Mouse (Mus musculus) forebrain, embryonic 14.5 days (tissue): ENCODE data around the gene Tmem255b. TPM values are rescaled to one million over a fixed set of nuclear protein-coding genes. Genes with fewer than 3 reads are reported as not detected.

Experiments used
- ATAC-seq: fragments of 200-750 bp; cut with Nextera tagmentation; 2 replicates; pipeline ENCODE4 v1.8.0; 2017; ENCODE audit warnings: mild to moderate bottlenecking, moderate library complexity
- DNase-seq: peaks from one replicate; pipeline ENCODE4 v3.0.0-alpha.2; 2015; ENCODE audit warnings: low spot score
- H3K27ac ChIP-seq: fragments of 300-500 bp; sonication (generic); 2 replicates; pipeline ENCODE4 v1.5.1; 2014; ENCODE audit warnings: low read depth, mild to moderate bottlenecking, control low read depth, low read length, moderate library complexity
- H3K27me3 ChIP-seq: fragments of 300-500 bp; sonication (generic); replicated peaks from 2 replicates; pipeline ENCODE4 v1.6.1; 2014; ENCODE audit warnings: low read length, control low read depth, mixed read lengths; ENCODE audit not compliant: control insufficient read depth, insufficient read depth
- H3K36me3 ChIP-seq: fragments of 300-500 bp; sonication (generic); 2 replicates; pipeline ENCODE4 v1.6.1; 2014; ENCODE audit warnings: low read length, control low read depth; ENCODE audit not compliant: control insufficient read depth, insufficient read depth
- H3K4me1 ChIP-seq: fragments of 300-500 bp; sonication (generic); 2 replicates; pipeline ENCODE4 v1.6.1; 2014; ENCODE audit warnings: antibody characterized with exemption, low read length, control low read depth; ENCODE audit not compliant: control insufficient read depth, insufficient read depth
- H3K4me2 ChIP-seq: fragments of 300-500 bp; sonication (generic); 2 replicates; pipeline ENCODE4 v1.6.1; 2014; ENCODE audit warnings: mild to moderate bottlenecking, control low read depth, low read length
- H3K4me3 ChIP-seq: fragments of 300-500 bp; sonication (generic); 2 replicates; pipeline ENCODE4 v1.5.1; 2014; ENCODE audit warnings: low read depth, low read length, control low read depth
- H3K9ac ChIP-seq: fragments of 300-500 bp; sonication (generic); 2 replicates; pipeline ENCODE4 v1.6.1; 2014; ENCODE audit warnings: mild to moderate bottlenecking, low read length, control low read depth, moderate library complexity
- H3K9me3 ChIP-seq: fragments of 300-500 bp; sonication (generic); replicated peaks from 2 replicates; pipeline ENCODE4 v1.6.1; 2016; ENCODE audit warnings: low read length, control low read depth, mixed read lengths; ENCODE audit not compliant: control insufficient read depth
- WGBS: fragments of 180-500 bp; shearing (Covaris S2); extraction: QIAGEN DNeasy Blood & Tissue Kit; methylation state at CpG from one replicate; pipeline ENCODE4 v1.1.7; 2014; 5-methylcytosine and 5-hydroxymethylcytosine counted together
- polyA plus RNA-seq: library from polyadenylated mRNA; unstranded; fragments of >200 nt; fragmentation: Nextera tagmentation; extraction: Ambion mirVana; gene quantifications from 2 replicates; pipeline ENCODE4 v1.2.1, GENCODE M21; 2014

Tmem255b gene
- polyA plus RNA-seq, 1 experiment from 2014 or later, result not detected

GRCm38 (mm10) chr8:13472284-13472683 is 37.3 kb downstream of the Tmem255b start:
- 85% methylated on average over 7 of the region's 7 CpGs for WGBS

GRCm38 (mm10) chr8:13475892-13476291 is 40.9 kb downstream of the Tmem255b start:
- DNase-seq, result no peak
- no peaks in the 10 kb centered on the region for H3K9me3 ChIP-seq
- no peak overlapping the region for H3K4me3 ChIP-seq
- no peak overlapping the region for H3K27ac ChIP-seq
- no peak overlapping the region for H3K4me2 ChIP-seq
- no peak overlapping the region for H3K9ac ChIP-seq
- no peaks in the 10 kb centered on the region for H3K36me3 ChIP-seq
- H3K27me3 ChIP-seq, result no peaks in the 10 kb centered on the region
- WGBS, result 57% methylated on average over 9 of the region's 9 CpGs
- H3K4me1 ChIP-seq, result no peaks in the 10 kb centered on the region
- no peak for ATAC-seq

More at GRCm38 (mm10) chr8:13472284-13472683, 37.3 kb downstream of the Tmem255b start:
- no peak overlapping the region for H3K4me3 ChIP-seq
- H3K36me3 ChIP-seq, result no peaks in the 10 kb centered on the region
- H3K27ac ChIP-seq, result no peak overlapping the region
- no peak overlapping the region for H3K9ac ChIP-seq
- DNase-seq (no peak), ATAC-seq (no peak)
- no peaks in the 10 kb centered on the region for H3K27me3 ChIP-seq
- H3K4me1 ChIP-seq, result no peaks in the 10 kb centered on the region
- H3K4me2 ChIP-seq, result no peak overlapping the region
- H3K9me3 ChIP-seq, result no peaks in the 10 kb centered on the region

GRCm38 (mm10) chr8:13481089-13481554 is 46.1 kb downstream of the Tmem255b start:
- DNase-seq (no peak), ATAC-seq (no peak)
- Histone ChIP-seq H3K9me3 (no peaks in the 10 kb centered on the region), H3K4me1 (no peaks in the 10 kb centered on the region), H3K36me3 (no peaks in the 10 kb centered on the region), H3K27me3 (no peaks in the 10 kb centered on the region), H3K9ac (no peak overlapping the region), H3K27ac (no peak overlapping the region), H3K4me2 (no peak overlapping the region), H3K4me3 (no peak overlapping the region)
- WGBS, result 83% methylated on average over 7 of the region's 7 CpGs

GRCm38 (mm10) chr8:13481596-13481995 is 46.6 kb downstream of the Tmem255b start:
- no peaks in the 10 kb centered on the region for H3K9me3 ChIP-seq
- H3K9ac ChIP-seq, result no peak overlapping the region
- DNase-seq (no peak), ATAC-seq (no peak)
- no peaks in the 10 kb centered on the region for H3K36me3 ChIP-seq
- no peaks in the 10 kb centered on the region for H3K27me3 ChIP-seq
- WGBS, result 92% methylated on average over 3 of the region's 3 CpGs
- H3K4me2 ChIP-seq, result no peak overlapping the region
- H3K4me1 ChIP-seq, result no peaks in the 10 kb centered on the region
- H3K4me3 ChIP-seq, result no peak overlapping the region
- no peak overlapping the region for H3K27ac ChIP-seq

GRCm38 (mm10) chr8:13482101-13482801 is 47.3 kb downstream of the Tmem255b start:
- H3K27ac ChIP-seq, result no peak overlapping the region
- no peak overlapping the region for H3K9ac ChIP-seq
- ATAC-seq (no peak), DNase-seq (no peak)
- no peak overlapping the region for H3K4me2 ChIP-seq
- no peaks in the 10 kb centered on the region for H3K36me3 ChIP-seq
- H3K4me1 ChIP-seq, result no peaks in the 10 kb centered on the region
- no peaks in the 10 kb centered on the region for H3K27me3 ChIP-seq
- no peaks in the 10 kb centered on the region for H3K9me3 ChIP-seq
- no peak overlapping the region for H3K4me3 ChIP-seq
- 79% methylated on average over 2 of the region's 2 CpGs for WGBS

GRCm38 (mm10) chr8:13483191-13483590 is 48.2 kb downstream of the Tmem255b start:
- Histone ChIP-seq H3K9me3 (no peaks in the 10 kb centered on the region), H3K4me2 (no peak overlapping the region), H3K27ac (no peak overlapping the region), H3K36me3 (no peaks in the 10 kb centered on the region), H3K9ac (no peak overlapping the region), H3K4me1 (no peaks in the 10 kb centered on the region), H3K27me3 (no peaks in the 10 kb centered on the region), H3K4me3 (no peak overlapping the region)
- 88% methylated on average over 5 of the region's 5 CpGs for WGBS
- DNase-seq (no peak), ATAC-seq (no peak)

GRCm38 (mm10) chr8:13489351-13489750 is 54.4 kb downstream of the Tmem255b start:
- peaks cover 9% of the 10 kb centered on the region for H3K4me1 ChIP-seq
- ATAC-seq (no peak), DNase-seq (no peak)
- no peak overlapping the region for H3K9ac ChIP-seq
- H3K36me3 ChIP-seq, result no peaks in the 10 kb centered on the region
- H3K4me3 ChIP-seq, result no peak overlapping the region
- no peak overlapping the region for H3K4me2 ChIP-seq
- H3K9me3 ChIP-seq, result no peaks in the 10 kb centered on the region
- no peak overlapping the region for H3K27ac ChIP-seq
- 80% methylated on average over 3 of the region's 3 CpGs for WGBS
- peaks cover 18% of the 10 kb centered on the region for H3K27me3 ChIP-seq

- Histone ChIP-seq H3K9me3 (no peaks in the 10 kb centered on the region), H3K27ac (no peak overlapping the region), H3K27me3 (peaks cover 22% of the 10 kb centered on the region), H3K4me1 (peaks cover 9% of the 10 kb centered on the region), H3K4me3 (no peak overlapping the region), H3K9ac (no peak overlapping the region), H3K4me2 (no peak overlapping the region), H3K36me3 (no peaks in the 10 kb centered on the region)
- peak; percentile 51 for DNase-seq
- 36% methylated on average over 13 of the region's 13 CpGs for WGBS
- no peak for ATAC-seq
These were observed 55.3 kb downstream of the Tmem255b start for GRCm38 (mm10) chr8:13489986-13490910.
